Mouse (Mus musculus) heart, adult 2 months (tissue): Measurements from ENCODE around the gene Gys1.

ENCODE experiments used
- CTCF ChIP-seq: fragments of 200-600 bp; IDR thresholded peaks from 2 replicates; pipeline ENCODE4 v1.8.1; 2022; ENCODE audit warnings: antibody characterized with exemption, mild to moderate bottlenecking, moderate library complexity
- POLR2A ChIP-seq: fragments of 200-500 bp; IDR thresholded peaks from 2 replicates; pipeline ENCODE4 v1.6.1; 2011; ENCODE audit warnings: mild to moderate bottlenecking, low read depth, low read length, control low read depth; ENCODE audit not compliant: insufficient read depth

DNA sequence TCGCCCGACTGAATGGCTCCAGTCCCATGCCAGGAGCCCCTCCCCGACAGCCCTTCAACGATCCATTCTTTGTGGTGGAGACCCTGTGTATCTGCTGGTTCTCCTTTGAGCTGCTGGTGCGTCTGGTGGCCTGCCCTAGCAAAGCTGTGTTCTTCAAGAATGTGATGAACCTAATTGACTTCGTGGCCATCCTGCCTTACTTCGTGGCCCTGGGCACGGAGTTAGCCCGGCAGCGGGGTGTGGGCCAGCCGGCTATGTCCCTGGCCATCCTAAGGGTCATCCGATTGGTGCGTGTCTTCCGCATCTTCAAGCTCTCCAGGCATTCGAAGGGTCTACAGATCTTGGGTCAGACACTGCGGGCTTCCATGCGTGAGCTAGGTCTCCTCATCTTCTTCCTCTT is 25.7 kb upstream of the Gys1 start:
- TF ChIP-seq CTCF (no peak), POLR2A (no peak)
